8 mouse cellular contexts compared by ENCODE assay signal in the genomic region with DNA sequence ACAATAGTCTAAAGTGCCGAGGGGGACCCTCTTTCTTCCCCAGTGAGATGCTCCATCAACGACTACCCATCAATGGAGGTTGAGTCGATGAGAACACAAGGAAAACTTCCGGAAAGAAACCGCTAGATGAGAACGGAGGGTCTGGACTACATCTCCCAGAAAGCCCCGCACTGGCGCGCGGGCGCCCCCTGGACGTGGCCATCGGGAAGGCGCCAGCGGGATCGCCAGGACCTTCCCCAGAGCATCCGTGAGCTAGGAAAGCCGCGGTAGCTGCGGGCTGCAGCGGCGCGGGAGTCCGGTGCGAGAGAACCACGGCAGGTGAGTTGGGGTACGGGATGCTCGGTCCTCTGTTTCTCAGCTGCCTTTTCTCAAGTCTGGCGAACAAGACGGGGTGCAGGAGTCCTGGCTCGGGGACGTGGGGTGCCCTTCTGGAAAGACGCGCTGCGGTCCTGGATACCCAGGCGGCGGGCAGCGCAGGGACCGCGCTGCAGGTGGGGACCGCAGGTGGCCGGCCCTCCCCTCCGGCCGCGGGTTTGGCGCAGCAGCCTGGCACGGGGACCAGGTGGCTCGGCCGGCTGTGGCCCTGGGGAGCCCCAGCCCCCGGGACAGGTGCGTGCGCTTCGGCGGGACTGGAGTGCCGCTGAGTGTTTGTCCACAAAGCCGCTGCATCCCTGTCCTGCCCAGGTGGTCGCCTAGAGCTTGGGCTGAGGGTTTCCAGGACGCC. TPM values are rescaled to one million over a fixed set of nuclear protein-coding genes. Genes with fewer than 3 reads are reported as not detected.
DNase-seq lines count a peak whose midpoint lies in the region; ATAC-seq lines count a peak whose summit lies in the region.

TSS of gene Specc1 (plus strand) at position 192 of the 724 bp plus-strand sequence.

- 0 out of 2 replicates have a peak, but pooled peaks cover 3% of the 10 kb centered on the region for H3K4me1 ChIP-seq in hindbrain, embryonic 15.5 days (replicated peaks)

- under 1% methylated on average over 58 of the region's 58 CpGs for WGBS in hindbrain, embryonic 15.5 days

- H3K36me3 ChIP-seq in hindbrain, embryonic 15.5 days, result no peaks in the 10 kb centered on the region

- DNase-seq in WW6 (ENCODE audit: low read depth, low spot score), result peak; percentile 86
- DNase-seq in cerebellum, postnatal 36 days, result peak; percentile 97
- peak; percentile 95 to 96 for DNase-seq in frontal cortex, postnatal 36 days (ENCODE audit: low spot score in 2 of 2)
- DNase-seq in layer of hippocampus, postnatal 36 days, result peak; percentile 93 to 96
- DNase-seq in lung, postnatal 25 days (ENCODE audit: low spot score), result peak; percentile 88
- peak; percentile 70 for DNase-seq in retina, adult 2 months (ENCODE audit: low read depth, low spot score)
- peak; percentile 92 for DNase-seq in thymus, postnatal 25 days

- peak within 1 kb of the TSS; percentile 99 for H3K4me2 ChIP-seq in hindbrain, embryonic 15.5 days

- peak; percentile 93 for ATAC-seq in hindbrain, embryonic 15.5 days (ENCODE audit: low FRiP score, low read depth)

- no peaks in the 10 kb centered on the region for H3K9me3 ChIP-seq in hindbrain, embryonic 15.5 days

- peaks cover 6% of the 10 kb centered on the region; the same call in 1 of the 2 replicates for H3K27me3 ChIP-seq in hindbrain, embryonic 15.5 days

- H3K9ac ChIP-seq in hindbrain, embryonic 15.5 days, result peak within 1 kb of the TSS; percentile 51

- H3K27ac ChIP-seq in hindbrain, embryonic 15.5 days (replicated peaks), result no peak within 1 kb of the TSS

- H3K4me3 ChIP-seq in hindbrain, embryonic 15.5 days, result peak within 1 kb of the TSS; percentile 75

RNA-seq across cellular contexts. Expression of gene Specc1, which starts in this region (rescaled TPM):
- polyA plus RNA-seq in hindbrain, embryonic 15.5 days (2015; fragmentation: Nextera tagmentation; extraction: Ambion mirVana), result 10.2 and 13.7 TPM in 2 replicates
- 100 to 1,000 TPM in 1 of 2 experiments, 10 to 100 TPM in 1; 95.3 to 103 TPM for total RNA-seq in layer of hippocampus, postnatal 36 days (2021)
